ENCODE assay signal across 8 mouse cellular contexts in genomic region chr19:10341152-10341551, GRCm38 (mm10). TPM values are rescaled to one million over a fixed set of nuclear protein-coding genes. Genes with fewer than 3 reads are reported as not detected.
DNase-seq lines count a peak whose midpoint lies in the region; ATAC-seq and TF ChIP-seq lines count a peak whose summit lies in the region.

No protein-coding gene starts in this region.

- no peaks in the 10 kb centered on the region for H3K9me3 ChIP-seq in intestine, postnatal 0 days (ENCODE audit: control insufficient read depth)
- no peaks in the 10 kb centered on the region for H3K9me3 ChIP-seq in intestine, embryonic 15.5 days
- no peaks in the 10 kb centered on the region for H3K9me3 ChIP-seq in heart, embryonic 10.5 days
- H3K9me3 ChIP-seq in midbrain, postnatal 0 days (ENCODE audit: low read length): no peaks in the 10 kb centered on the region

- intact Hi-C loops in left cerebral cortex, postnatal 10 days (cut with DNase I): loop anchor here (5.0 kb wide), 1 partner anchor 51 kb away; no protein-coding TSS in a partner anchor

- DNase-seq in MN1 (ENCODE audit: low spot score): peak; percentile 80
- DNase-seq in cerebellum, postnatal 36 days: peak; percentile 65 to 69
- DNase-seq in heart, embryonic 10.5 days (ENCODE audit: low spot score): peak; percentile 79
- peak; percentile 40 to 81 for DNase-seq in left cerebral cortex, postnatal 10 days (ENCODE audit: extremely low spot score in 1 of 2, low spot score in 2 of 2)
- DNase-seq in midbrain, postnatal 0 days (ENCODE audit: low spot score): peak; percentile 80

- TF ChIP-seq CTCF in intestine, postnatal 0 days (IDR thresholded peaks at IDR 0.05; ENCODE audit: low read depth): peak; percentile 90
- TF ChIP-seq CTCF in midbrain, postnatal 0 days (IDR thresholded peaks at IDR 0.05): peak; percentile 89

- no peaks in the 10 kb centered on the region for H3K4me1 ChIP-seq in intestine, postnatal 0 days (replicated peaks; ENCODE audit: control insufficient read depth, insufficient read depth, low read length)
- H3K4me1 ChIP-seq in intestine, embryonic 15.5 days (replicated peaks): peaks cover 5% of the 10 kb centered on the region
- H3K4me1 ChIP-seq in heart, embryonic 10.5 days: peaks cover 26% of the 10 kb centered on the region
- peaks cover 7% of the 10 kb centered on the region; the same call in 1 of the 2 replicates for H3K4me1 ChIP-seq in midbrain, postnatal 0 days (ENCODE audit: insufficient read depth, low read length)

- H3K27ac ChIP-seq in intestine, postnatal 0 days (ENCODE audit: low read depth, low read length): no peak overlapping the region
- H3K27ac ChIP-seq in intestine, embryonic 15.5 days: no peak overlapping the region
- peak overlapping the region; percentile 77; the same call in 1 of the 2 replicates for H3K27ac ChIP-seq in heart, embryonic 10.5 days
- no peak overlapping the region for H3K27ac ChIP-seq in midbrain, postnatal 0 days (ENCODE audit: low read depth, low read length)

- 0 out of 2 replicates have a peak, but pooled peaks cover 3% of the 10 kb centered on the region for H3K27me3 ChIP-seq in intestine, postnatal 0 days (replicated peaks; ENCODE audit: control insufficient read depth, insufficient read depth, low read length)
- peaks cover under 1% of the 10 kb centered on the region; the same call in 1 of the 2 replicates for H3K27me3 ChIP-seq in intestine, embryonic 15.5 days (replicated peaks)
- peaks cover 94% of the 10 kb centered on the region for H3K27me3 ChIP-seq in heart, embryonic 10.5 days (ENCODE audit: insufficient read depth, poor library complexity, severe bottlenecking)
- H3K27me3 ChIP-seq in midbrain, postnatal 0 days (ENCODE audit: insufficient read depth, low read length): peaks cover 3% of the 10 kb centered on the region; the same call in 1 of the 2 replicates

- no peak overlapping the region for H3K9ac ChIP-seq in intestine, postnatal 0 days (ENCODE audit: low read depth, low read length)
- no peak overlapping the region for H3K9ac ChIP-seq in intestine, embryonic 15.5 days
- no peak overlapping the region for H3K9ac ChIP-seq in midbrain, postnatal 0 days (replicated peaks; ENCODE audit: low read length, poor library complexity, severe bottlenecking)

- H3K4me2 ChIP-seq in intestine, postnatal 0 days (replicated peaks; ENCODE audit: low read depth): no peak overlapping the region
- H3K4me2 ChIP-seq in intestine, embryonic 15.5 days (replicated peaks): no peak overlapping the region
- no peak overlapping the region for H3K4me2 ChIP-seq in midbrain, postnatal 0 days (ENCODE audit: low read depth, low read length, poor library complexity, severe bottlenecking)

- no peak for ATAC-seq in intestine, postnatal 0 days
- ATAC-seq in intestine, embryonic 15.5 days: no peak
- ATAC-seq in midbrain, postnatal 0 days (ENCODE audit: low FRiP score): 0 out of 2 replicates have a peak, but pooled peaks have one; percentile 10
- ATAC-seq in activated CD4-positive, CD25-positive, alpha-beta regulatory T cell, adult 4 months: no peak

- H3K36me3 ChIP-seq in intestine, postnatal 0 days (ENCODE audit: control insufficient read depth, insufficient read depth): no peaks in the 10 kb centered on the region
- no peaks in the 10 kb centered on the region for H3K36me3 ChIP-seq in intestine, embryonic 15.5 days
- H3K36me3 ChIP-seq in heart, embryonic 10.5 days: no peaks in the 10 kb centered on the region
- H3K36me3 ChIP-seq in midbrain, postnatal 0 days (ENCODE audit: insufficient read depth, low read length): no peaks in the 10 kb centered on the region

- no peak overlapping the region for H3K4me3 ChIP-seq in intestine, postnatal 0 days (ENCODE audit: low read depth, low read length)
- H3K4me3 ChIP-seq in intestine, embryonic 15.5 days (replicated peaks): no peak overlapping the region
- no peak overlapping the region for H3K4me3 ChIP-seq in heart, embryonic 10.5 days
- H3K4me3 ChIP-seq in midbrain, postnatal 0 days (ENCODE audit: low read depth, low read length): no peak overlapping the region

- WGBS in intestine, postnatal 0 days: 21% methylated on average over 11 of the region's 11 CpGs
- WGBS in intestine, embryonic 15.5 days: 17% methylated on average over 11 of the region's 11 CpGs
- WGBS in heart, embryonic 10.5 days: 18% methylated on average over 11 of the region's 11 CpGs
- 11% methylated on average over 11 of the region's 11 CpGs for WGBS in midbrain, postnatal 0 days

RNA-seq across cellular contexts. Expression of gene Dagla, which starts 36.5 kb away (rescaled TPM):
- 1.3 TPM in 2 replicates for polyA plus RNA-seq in intestine, postnatal 0 days (2015; fragmentation: Nextera tagmentation; extraction: Ambion mirVana)
- 3.5 and 3.6 TPM in 2 replicates for polyA plus RNA-seq in intestine, embryonic 15.5 days (2015; fragmentation: Nextera tagmentation; extraction: Ambion mirVana)
- 1.2 TPM in 2 replicates for polyA plus RNA-seq in heart, embryonic 10.5 days (2016; fragmentation: Nextera tagmentation; extraction: Ambion mirVana)
- total RNA-seq in left cerebral cortex, postnatal 10 days (2021): 10 to 100 TPM; 65.9 to 68.7 TPM
- 29.9 and 40.8 TPM in 2 replicates for total RNA-seq in midbrain, postnatal 0 days (2014; rRNA removed)
- polyA plus RNA-seq in midbrain, postnatal 0 days (2015; fragmentation: Nextera tagmentation; extraction: Ambion mirVana): 12.8 and 13.7 TPM in 2 replicates
- under 1 TPM in 1 of 2 experiments, not detected in 1; 0.20 TPM for polyA plus RNA-seq in activated CD4-positive, CD25-positive, alpha-beta regulatory T cell, adult 4 months (2017; shearing (Covaris generic))

RNA-seq across cellular contexts. Expression of gene Syt7, which starts 47.7 kb away (rescaled TPM):
- polyA plus RNA-seq in intestine, postnatal 0 days (2015; fragmentation: Nextera tagmentation; extraction: Ambion mirVana): 1.9 TPM in 2 replicates
- polyA plus RNA-seq in intestine, embryonic 15.5 days (2015; fragmentation: Nextera tagmentation; extraction: Ambion mirVana): 1.7 and 3.1 TPM in 2 replicates
- polyA plus RNA-seq in heart, embryonic 10.5 days (2016; fragmentation: Nextera tagmentation; extraction: Ambion mirVana): 0.16 and 0.35 TPM in 2 replicates
- 100 to 1,000 TPM; 240 to 248 TPM for total RNA-seq in left cerebral cortex, postnatal 10 days (2021)
- 138 and 140 TPM in 2 replicates for total RNA-seq in midbrain, postnatal 0 days (2014; rRNA removed)
- 14.7 and 19.0 TPM in 2 replicates for polyA plus RNA-seq in midbrain, postnatal 0 days (2015; fragmentation: Nextera tagmentation; extraction: Ambion mirVana)
- under 1 TPM in 1 of 2 experiments, not detected in 1; 0.05 TPM for polyA plus RNA-seq in activated CD4-positive, CD25-positive, alpha-beta regulatory T cell, adult 4 months (2017; shearing (Covaris generic))
